Mouse (Mus musculus): Measurements from ENCODE around the gene Clec4d. TPM values are rescaled to one million over a fixed set of nuclear protein-coding genes. Genes with fewer than 3 reads are reported as not detected.
"Not testable (repeated sequence)": the region's sequence is repeated elsewhere in the genome, so short reads cannot be mapped to it uniquely, and the experiment has no call there.

The Clec4d gene
- polyA plus RNA-seq (2015; fragmentation: Nextera tagmentation; extraction: Ambion mirVana), result 0.19 TPM in 1 of 2 replicates, not detected in the other

DNA sequence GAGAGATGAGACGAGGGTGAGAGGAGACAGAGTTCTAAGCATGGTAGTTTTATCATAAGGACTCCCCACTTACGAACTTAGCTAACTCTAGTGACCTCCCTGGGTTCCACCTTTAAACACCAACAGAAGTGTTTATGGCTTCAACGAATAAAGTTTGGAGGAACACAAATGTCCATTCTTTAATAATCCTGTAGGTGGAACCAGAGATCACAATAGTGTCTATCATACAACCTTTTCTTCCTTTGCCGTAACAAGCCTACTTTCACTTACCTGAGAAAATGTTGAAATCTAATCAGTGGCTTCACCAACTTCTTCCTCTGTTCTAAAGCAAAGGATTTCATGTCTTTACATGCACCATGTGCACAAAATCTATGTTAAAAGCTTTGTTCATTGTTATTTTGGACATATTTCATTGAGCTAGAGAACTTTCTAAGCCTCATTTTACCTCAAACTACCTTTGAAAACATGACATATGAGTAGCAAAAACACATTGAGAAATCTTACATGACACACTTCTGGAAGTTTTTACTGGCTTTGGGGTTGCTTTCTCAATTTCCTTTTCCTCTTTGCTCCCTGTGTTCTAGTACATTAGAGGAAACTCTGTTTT, at the start of gene Clec4d:
Gene Clec4d (plus strand): TSS at position 557 of the 607 bp plus-strand sequence.
- Histone ChIP-seq H3K36me3 (no peaks in the 10 kb centered on the region), H3K4me1 (no peaks in the 10 kb centered on the region), H3K4me3 (no peak within 1 kb of the TSS), H3K27me3 (no peaks in the 10 kb centered on the region), H3K4me2 (replicated peaks) (no peak within 1 kb of the TSS), H3K9ac (no peak within 1 kb of the TSS), H3K9me3 (0 out of 2 replicates have a peak, but pooled peaks cover 3% of the 10 kb centered on the region), H3K27ac (no peak within 1 kb of the TSS)
- WGBS, result 75% methylated on average over 4 of the region's 4 CpGs
- ATAC-seq (ENCODE audit: low FRiP score, low read depth), result no peak

DNA sequence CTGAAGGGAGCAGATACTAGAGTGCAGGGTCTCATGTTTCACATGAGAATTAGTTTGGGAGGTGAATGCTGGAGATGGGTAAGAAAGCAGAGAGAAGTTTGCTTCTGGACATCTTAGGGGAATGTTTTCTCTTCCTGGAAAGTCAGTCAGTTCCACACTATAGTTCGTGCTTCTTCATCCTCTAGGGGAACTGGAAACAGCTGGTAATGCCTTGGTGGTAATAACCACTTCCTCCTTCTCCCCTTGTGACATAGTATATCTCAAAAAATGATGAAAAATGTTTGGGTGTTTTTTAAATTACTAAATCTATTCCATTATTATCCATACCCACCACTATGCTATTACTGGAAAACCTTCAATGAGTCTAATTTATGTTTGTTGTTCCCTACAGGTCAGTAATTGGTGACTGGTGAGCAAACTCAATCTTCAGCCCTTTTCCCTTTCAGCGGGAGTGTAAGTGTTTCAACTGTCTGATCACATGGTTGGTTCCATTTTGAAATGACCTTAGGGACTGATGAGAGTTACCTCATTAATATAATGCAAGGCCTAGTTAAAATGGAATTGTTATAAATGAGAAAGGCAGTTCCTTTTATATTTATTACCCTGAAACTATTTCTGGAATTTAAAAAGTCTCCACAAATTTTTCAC, 34.3 kb upstream of the Clec4d start:
- 71% methylated on average over 2 of the region's 2 CpGs for WGBS
- no peak for ATAC-seq (ENCODE audit: low FRiP score, low read depth)

DNA sequence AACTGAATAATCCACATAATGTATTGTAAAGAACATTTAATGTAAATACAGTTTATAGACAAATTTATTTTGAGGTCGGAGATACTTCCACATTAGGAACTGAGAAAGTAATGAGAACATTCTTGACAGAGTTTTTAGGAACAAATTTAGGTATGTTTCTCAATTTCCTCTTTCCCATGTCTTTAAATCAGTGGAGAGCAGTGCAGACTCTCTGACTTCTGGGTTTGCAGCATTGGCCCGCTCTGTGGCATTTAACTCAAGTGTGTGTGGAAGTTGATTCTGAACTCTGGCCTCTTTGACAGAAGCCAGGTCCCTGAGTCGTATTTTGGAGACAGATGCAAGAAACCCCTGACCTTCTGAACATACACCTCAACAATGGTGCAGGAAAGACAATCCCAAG, 32.3 kb upstream of the Clec4d start, which contains the start of gene Clec4n:
Gene Clec4n (plus strand): TSS at position 200 of the 400 bp plus-strand sequence.
- Histone ChIP-seq H3K27me3 (no peaks in the 10 kb centered on the region), H3K27ac (no peak within 1 kb of the TSS), H3K4me1 (no peaks in the 10 kb centered on the region), H3K9ac (no peak within 1 kb of the TSS), H3K36me3 (no peaks in the 10 kb centered on the region), H3K9me3 (no peaks in the 10 kb centered on the region), H3K4me3 (no peak within 1 kb of the TSS), H3K4me2 (replicated peaks) (no peak within 1 kb of the TSS)
- WGBS, result 72% methylated on average over 3 of the region's 3 CpGs
- ATAC-seq (ENCODE audit: low FRiP score, low read depth), result no peak

More for the DNA sequence above, 34.3 kb upstream of the Clec4d start:
- Histone ChIP-seq H3K36me3 (no peaks in the 10 kb centered on the region), H3K4me3 (no peak overlapping the region), H3K9me3 (no peaks in the 10 kb centered on the region), H3K27ac (no peak overlapping the region), H3K4me1 (no peaks in the 10 kb centered on the region), H3K4me2 (replicated peaks) (no peak overlapping the region), H3K9ac (no peak overlapping the region), H3K27me3 (no peaks in the 10 kb centered on the region)

DNA sequence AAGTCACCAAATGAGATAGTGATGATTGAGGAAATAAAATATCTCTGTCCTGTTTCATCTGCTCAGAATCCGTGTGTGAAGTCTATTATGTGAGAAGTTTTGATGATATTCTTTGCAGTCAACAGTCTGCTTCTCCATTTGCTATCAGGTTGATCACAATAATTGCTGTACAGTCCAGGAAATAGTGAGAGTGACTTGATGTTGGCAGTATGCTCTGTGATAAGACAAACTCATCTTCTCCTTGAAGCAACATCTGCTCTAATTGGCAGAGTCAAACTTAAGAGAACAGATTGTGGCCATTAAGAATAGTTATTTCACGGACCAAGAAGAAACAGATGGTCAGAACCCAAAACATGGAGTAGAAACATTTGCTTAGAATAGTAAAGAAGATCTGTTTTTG, 30.8 kb upstream of the Clec4d start:
- H3K9me3 ChIP-seq, result no peaks in the 10 kb centered on the region
- 67% methylated on average over 2 of the region's 2 CpGs for WGBS
- H3K4me1 ChIP-seq, result no peaks in the 10 kb centered on the region
- no peak overlapping the region for H3K9ac ChIP-seq
- H3K36me3 ChIP-seq, result no peaks in the 10 kb centered on the region
- ATAC-seq (ENCODE audit: low FRiP score, low read depth), result no peak
- H3K27me3 ChIP-seq, result no peaks in the 10 kb centered on the region
- H3K4me2 ChIP-seq (replicated peaks), result no peak overlapping the region
- H3K4me3 ChIP-seq, result no peak overlapping the region
- no peak overlapping the region for H3K27ac ChIP-seq

DNA sequence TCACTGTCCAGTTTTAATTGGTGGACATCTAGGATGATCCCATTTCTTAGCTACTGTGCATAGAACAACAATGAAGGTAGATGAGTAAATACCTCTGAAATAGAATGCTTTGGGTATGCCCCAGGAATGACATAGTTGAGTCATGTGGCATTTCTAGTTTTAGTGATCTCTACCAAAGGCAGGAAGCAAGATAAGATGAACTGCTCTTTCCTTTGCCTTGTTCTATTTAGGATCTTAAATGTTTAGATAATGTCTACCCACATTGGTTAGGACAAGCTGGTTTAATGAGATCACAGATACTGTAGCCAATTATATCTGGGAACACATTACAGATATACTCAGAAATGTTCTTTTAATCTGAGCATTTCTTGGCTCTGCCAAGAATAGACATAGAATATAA, 24.3 kb upstream of the Clec4d start:
- no peak overlapping the region for H3K9ac ChIP-seq
- H3K27ac ChIP-seq, result no peak overlapping the region
- H3K4me1 ChIP-seq, result no peaks in the 10 kb centered on the region
- H3K4me2 ChIP-seq (replicated peaks), result no peak overlapping the region
- no peak for ATAC-seq (ENCODE audit: low FRiP score, low read depth)
- no peak overlapping the region for H3K4me3 ChIP-seq
- no peaks in the 10 kb centered on the region for H3K9me3 ChIP-seq
- H3K36me3 ChIP-seq, result no peaks in the 10 kb centered on the region
- H3K27me3 ChIP-seq, result no peaks in the 10 kb centered on the region

DNA sequence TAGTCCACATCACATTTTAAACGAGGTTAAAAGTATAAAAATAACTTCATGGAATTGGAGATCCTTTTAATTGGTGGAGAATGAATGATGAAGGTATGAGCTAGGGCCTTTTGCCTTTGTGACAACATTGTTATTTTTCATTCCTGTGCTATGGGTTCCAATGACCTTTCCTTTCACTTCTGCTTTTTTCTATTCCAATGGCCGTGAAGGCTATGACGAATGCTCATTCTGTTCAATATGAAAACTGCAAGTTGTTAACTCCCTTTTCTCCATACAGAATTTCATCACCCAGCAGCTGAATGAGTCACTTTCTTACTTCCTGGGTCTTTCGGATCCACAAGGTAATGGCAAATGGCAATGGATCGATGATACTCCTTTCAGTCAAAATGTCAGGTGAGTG, 17.7 kb upstream of the Clec4d start:
- 82% methylated on average over 5 of the region's 5 CpGs for WGBS
- H3K9ac ChIP-seq, result no peak overlapping the region
- no peak for ATAC-seq (ENCODE audit: low FRiP score, low read depth)

DNA sequence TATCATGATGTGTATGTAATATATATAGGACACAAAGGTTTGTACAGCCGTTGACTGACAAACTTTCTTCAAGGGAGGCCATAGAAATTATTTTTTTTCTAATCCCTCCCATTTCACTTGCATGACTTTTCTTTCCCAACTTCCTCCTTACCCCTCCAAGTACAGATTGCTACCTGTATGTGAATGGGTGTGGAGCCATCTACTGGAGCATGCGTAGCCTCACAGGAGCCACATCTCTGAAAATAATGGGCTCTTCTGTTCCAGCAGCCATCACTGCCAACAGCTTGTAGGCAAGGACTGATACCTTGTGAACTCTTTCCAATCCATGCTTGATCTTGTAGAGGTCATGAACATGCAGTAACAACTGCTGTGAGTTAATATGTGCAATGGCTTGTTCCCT, 13.0 kb upstream of the Clec4d start:
- not testable (repeated sequence) for H3K36me3 ChIP-seq

More for the DNA sequence above, 17.7 kb upstream of the Clec4d start:
- Histone ChIP-seq H3K9me3 (no peaks in the 10 kb centered on the region), H3K27ac (no peak overlapping the region), H3K36me3 (no peaks in the 10 kb centered on the region), H3K27me3 (no peaks in the 10 kb centered on the region), H3K4me2 (replicated peaks) (no peak overlapping the region), H3K4me1 (no peaks in the 10 kb centered on the region), H3K4me3 (no peak overlapping the region)

DNA sequence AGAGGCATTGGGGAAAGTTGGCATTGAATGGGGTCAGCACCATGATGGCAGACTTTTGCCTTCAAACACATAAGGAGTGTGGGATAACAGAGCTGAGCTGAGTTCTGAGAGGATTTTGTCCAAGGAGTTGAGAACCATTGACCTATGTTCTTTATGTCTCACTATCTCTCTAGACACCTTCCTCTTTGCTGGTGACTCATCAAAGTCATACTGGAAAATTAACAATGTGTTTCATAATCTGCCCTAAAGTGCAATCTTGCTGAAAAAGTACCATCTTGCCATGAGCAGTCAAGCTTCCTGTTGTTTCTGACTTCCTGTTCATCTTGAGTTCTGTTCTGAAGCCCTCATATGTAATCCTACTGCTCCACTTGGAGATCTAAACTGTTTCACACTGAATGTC, 9.2 kb upstream of the Clec4d start:
- no peak overlapping the region for H3K9ac ChIP-seq
- H3K4me2 ChIP-seq (replicated peaks), result no peak overlapping the region
- no peak overlapping the region for H3K4me3 ChIP-seq
- H3K9me3 ChIP-seq, result 0 out of 2 replicates have a peak, but pooled peaks cover 4% of the 10 kb centered on the region
- ATAC-seq (ENCODE audit: low FRiP score, low read depth), result no peak
- no peaks in the 10 kb centered on the region for H3K4me1 ChIP-seq
- no peaks in the 10 kb centered on the region for H3K27me3 ChIP-seq
- no peaks in the 10 kb centered on the region for H3K36me3 ChIP-seq
- H3K27ac ChIP-seq, result no peak overlapping the region

More for the DNA sequence above, 13.0 kb upstream of the Clec4d start:
- WGBS, result 82% methylated on average over 2 of the region's 2 CpGs
- H3K4me1 ChIP-seq; H3K27ac ChIP-seq; H3K27me3 ChIP-seq; ATAC-seq (ENCODE audit: low FRiP score, low read depth); H3K9me3 ChIP-seq; H3K4me2 ChIP-seq (replicated peaks); H3K4me3 ChIP-seq; H3K9ac ChIP-seq: not testable (repeated sequence)

DNA sequence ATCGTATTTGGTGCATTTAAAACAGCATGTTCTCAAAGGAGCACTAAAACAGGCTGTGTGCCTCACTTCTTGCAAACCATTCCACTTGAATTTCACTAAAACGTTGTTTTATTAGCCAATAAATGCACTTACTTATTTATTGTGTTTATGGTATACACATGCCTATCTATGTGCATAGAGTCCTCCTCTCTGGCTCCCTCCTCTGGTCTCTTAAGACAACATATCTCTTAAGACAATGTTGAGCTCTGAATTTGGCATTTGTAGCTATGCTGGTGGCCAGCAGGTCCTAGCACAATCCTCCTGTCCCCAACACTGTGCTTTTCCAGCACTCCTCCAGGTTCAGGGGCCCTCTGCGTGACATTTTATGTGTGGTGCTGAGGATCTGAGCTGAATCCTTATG, 3.0 kb upstream of the Clec4d start:
- Histone ChIP-seq H3K4me1 (no peaks in the 10 kb centered on the region), H3K36me3 (no peaks in the 10 kb centered on the region), H3K27me3 (no peaks in the 10 kb centered on the region), H3K4me3 (no peak overlapping the region), H3K4me2 (replicated peaks) (no peak overlapping the region), H3K27ac (no peak overlapping the region), H3K9ac (no peak overlapping the region), H3K9me3 (0 out of 2 replicates have a peak, but pooled peaks cover 3% of the 10 kb centered on the region)
- 63% methylated on average over 3 of the region's 3 CpGs for WGBS
- no peak for ATAC-seq (ENCODE audit: low FRiP score, low read depth)

DNA sequence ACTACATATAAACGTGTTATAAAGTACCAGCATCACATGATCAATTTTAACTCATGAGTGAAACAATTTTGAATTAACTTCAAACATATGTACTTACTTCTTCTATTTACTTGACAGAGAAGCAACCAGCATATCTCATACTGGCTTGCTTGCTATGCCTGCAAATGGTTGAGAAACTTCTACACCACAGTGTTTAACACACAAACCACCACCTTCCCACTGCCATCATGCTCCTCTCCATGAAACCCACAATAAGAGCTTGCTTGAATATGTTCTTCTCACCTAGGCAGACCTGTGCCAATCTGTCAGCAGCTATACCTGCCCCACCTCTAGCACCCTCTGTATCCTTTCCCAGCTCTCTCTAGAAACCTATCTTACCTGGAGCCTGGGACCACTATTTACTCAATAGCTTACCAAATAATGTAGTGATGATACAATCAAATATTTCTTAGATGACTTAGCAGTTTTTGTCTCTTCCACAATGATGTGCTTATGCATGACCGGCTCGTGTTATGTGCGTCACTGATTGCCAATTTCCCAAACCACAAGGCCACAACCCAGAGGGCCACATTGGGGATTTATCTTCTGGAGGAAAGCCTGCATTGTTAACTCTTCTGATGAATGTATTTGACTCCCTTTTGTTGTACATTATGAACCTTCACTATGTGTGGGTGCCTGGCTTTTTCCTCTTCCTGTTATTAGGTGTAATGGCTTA, 1.9 kb upstream of the Clec4d start:
- 83% methylated on average over 4 of the region's 4 CpGs for WGBS
- Histone ChIP-seq H3K4me1 (no peaks in the 10 kb centered on the region), H3K9me3 (0 out of 2 replicates have a peak, but pooled peaks cover 3% of the 10 kb centered on the region), H3K4me2 (replicated peaks) (no peak overlapping the region), H3K4me3 (no peak overlapping the region), H3K9ac (no peak overlapping the region), H3K27me3 (no peaks in the 10 kb centered on the region), H3K36me3 (no peaks in the 10 kb centered on the region), H3K27ac (no peak overlapping the region)
- no peak for ATAC-seq (ENCODE audit: low FRiP score, low read depth)

DNA sequence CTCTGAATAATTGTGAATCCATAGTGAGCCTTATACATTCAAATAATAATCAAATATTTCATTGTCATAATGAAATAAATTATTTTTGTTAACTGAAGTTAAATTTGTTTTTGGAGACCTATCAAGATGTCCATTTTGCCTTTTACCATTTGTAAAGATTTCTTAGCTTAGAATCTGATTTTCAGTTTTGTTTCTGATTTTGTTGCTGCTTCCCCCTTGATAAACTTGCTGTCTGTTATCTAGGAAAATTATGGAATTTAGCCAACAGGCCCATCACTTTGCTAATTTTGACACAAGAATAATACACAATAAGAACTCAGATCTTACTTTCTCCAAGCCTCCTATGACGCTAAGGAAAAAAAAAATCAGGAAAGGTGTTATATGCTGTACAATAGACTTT, 1.0 kb upstream of the Clec4d start:
- H3K4me1 ChIP-seq, result no peaks in the 10 kb centered on the region
- no peaks in the 10 kb centered on the region for H3K36me3 ChIP-seq
- H3K27ac ChIP-seq, result no peak overlapping the region
- H3K9ac ChIP-seq, result no peak overlapping the region
- 0 out of 2 replicates have a peak, but pooled peaks cover 3% of the 10 kb centered on the region for H3K9me3 ChIP-seq
- no peaks in the 10 kb centered on the region for H3K27me3 ChIP-seq
- WGBS, result 86% methylated on average over 1 of the region's 1 CpGs
- H3K4me3 ChIP-seq, result no peak overlapping the region
- no peak overlapping the region for H3K4me2 ChIP-seq (replicated peaks)
- no peak for ATAC-seq (ENCODE audit: low FRiP score, low read depth)

DNA sequence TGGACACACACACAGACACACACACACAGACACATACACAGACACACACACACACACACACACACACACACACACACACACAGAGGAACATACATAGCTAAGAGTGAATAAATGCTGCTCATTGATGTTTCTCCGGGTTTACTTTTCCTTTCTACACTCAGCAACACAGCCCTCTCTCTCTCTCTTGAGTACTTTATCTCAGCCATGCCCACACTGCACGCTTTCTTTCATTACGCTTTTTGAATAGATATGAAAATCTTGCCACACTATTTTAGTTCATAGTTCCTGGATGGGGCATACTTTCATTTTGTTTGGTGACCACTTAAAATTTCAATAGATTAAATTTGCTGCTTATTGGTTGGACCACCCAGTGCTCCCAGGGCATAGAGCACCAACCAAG, 2.3 kb downstream of the Clec4d start:
- no peaks in the 10 kb centered on the region for H3K4me1 ChIP-seq
- WGBS, result 94% methylated on average over 3 of the region's 3 CpGs
- ATAC-seq (ENCODE audit: low FRiP score, low read depth), result no peak
- H3K27ac ChIP-seq, result no peak overlapping the region
- no peaks in the 10 kb centered on the region; the same call in 1 of the 2 replicates for H3K9me3 ChIP-seq
- no peak overlapping the region for H3K4me2 ChIP-seq (replicated peaks)
- no peak overlapping the region for H3K4me3 ChIP-seq
- H3K27me3 ChIP-seq, result no peaks in the 10 kb centered on the region
- H3K36me3 ChIP-seq, result no peaks in the 10 kb centered on the region
- no peak overlapping the region for H3K9ac ChIP-seq

Data from limb, embryonic 13.5 days (tissue).